Mouse (Mus musculus): ENCODE results near the gene Arhgef10l.

The Arhgef10l gene

DNA sequence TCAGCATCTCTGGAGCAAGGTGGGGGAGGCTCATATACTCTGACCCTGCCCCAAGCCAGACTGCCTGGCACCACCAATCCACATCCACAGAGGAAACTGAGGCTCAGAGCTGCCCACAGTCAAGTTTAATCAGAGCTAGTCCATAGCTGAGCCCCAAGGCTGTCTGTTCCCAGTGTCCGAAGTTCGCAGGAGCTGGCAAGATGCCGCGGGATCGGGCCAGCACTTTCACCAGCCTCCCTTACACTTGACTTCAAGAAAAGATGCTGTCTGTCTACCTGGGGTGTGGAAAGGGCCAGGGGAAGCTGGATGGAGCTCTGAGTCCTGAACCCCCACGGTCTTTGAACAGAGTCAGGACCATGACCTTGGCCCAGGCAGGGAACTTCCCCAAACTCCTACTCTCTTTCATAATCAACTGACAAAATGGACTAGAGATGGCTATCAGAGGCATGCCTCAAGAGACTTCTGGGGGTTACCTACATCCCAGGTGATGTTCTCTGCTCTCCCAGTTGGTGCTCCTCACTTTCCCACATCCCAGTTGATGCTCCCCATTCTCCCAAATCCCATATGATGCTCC is 34.4 kb downstream of the Arhgef10l start:
- no peak for DNase-seq (ENCODE audit: low spot score in 2 of 2)

- no peak for DNase-seq (ENCODE audit: low spot score in 2 of 2)
Measured at GRCm38 (mm10) chr4:140630651-140631241, 35.1 kb downstream of the Arhgef10l start.

DNA sequence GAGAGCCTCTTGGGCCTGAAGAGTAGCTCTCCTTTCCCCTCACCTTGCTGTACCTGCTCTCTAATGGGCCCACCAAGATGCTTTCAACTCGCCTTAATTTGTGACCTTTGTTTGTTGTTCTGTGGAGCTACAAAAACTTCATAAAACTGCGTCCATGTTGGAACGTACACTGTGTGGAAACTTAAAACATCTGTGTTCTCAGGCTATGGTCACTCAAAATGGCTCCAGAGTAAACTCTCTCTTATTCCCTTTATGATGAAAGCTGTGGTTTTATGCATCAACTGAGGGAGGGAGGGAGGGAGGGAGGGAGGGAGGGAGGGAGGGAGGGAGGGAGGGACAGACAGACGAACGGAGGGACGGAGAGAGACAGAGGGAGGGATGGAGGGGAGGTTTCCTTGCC is 35.7 kb downstream of the Arhgef10l start:
- no peak for DNase-seq (ENCODE audit: low spot score in 2 of 2)

DNA sequence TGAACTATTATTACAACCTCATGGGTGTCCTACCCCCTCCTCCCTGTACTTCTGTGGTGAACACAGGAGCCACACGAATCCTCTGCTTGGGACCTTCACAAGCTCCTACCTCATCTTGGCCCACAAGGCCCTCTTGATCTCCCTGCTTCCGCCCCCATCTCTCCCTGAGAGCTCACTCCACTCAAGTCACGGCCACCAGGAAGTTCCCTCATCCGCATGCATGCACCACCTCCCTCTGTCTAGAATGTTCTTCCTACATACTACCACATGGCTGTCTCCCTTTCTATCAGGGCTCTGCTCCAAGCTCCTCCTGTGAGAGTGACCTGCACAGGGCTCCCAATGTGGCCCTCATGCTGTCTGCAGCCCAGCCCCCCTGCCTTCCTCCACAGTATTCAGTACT is 36.8 kb downstream of the Arhgef10l start:
- DNase-seq (ENCODE audit: low spot score in 2 of 2), result no peak

DNA sequence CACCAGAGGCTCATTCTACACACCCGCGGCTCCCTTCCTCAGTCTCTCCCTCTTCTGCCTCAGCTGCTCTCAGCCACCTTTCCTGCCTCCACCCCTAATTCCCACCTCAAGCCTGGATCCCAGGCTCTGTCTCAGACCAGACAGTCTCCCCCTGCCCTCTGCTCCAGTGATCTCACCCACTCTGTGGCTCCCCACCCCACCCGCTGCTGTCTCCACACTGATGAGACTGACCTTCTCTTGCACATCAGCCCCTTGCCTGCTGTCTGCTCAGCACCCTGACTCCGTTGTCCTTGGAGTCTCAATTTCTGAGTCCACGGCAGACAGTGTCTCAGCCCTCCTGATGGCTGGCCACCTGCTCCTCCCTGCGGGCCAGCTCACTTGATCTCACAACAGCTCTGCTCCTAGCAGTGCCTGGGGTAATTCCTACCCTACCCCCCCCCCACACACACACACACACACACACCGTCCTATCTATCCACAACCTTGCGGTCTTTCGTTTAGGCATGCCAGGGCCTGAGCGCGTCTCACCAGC is 37.3 kb downstream of the Arhgef10l start:
- DNase-seq (ENCODE audit: low spot score in 2 of 2), result no peak

- no peak for DNase-seq (ENCODE audit: low spot score in 2 of 2)
Measured at GRCm38 (mm10) chr4:140625651-140626525, 39.9 kb downstream of the Arhgef10l start.

DNA sequence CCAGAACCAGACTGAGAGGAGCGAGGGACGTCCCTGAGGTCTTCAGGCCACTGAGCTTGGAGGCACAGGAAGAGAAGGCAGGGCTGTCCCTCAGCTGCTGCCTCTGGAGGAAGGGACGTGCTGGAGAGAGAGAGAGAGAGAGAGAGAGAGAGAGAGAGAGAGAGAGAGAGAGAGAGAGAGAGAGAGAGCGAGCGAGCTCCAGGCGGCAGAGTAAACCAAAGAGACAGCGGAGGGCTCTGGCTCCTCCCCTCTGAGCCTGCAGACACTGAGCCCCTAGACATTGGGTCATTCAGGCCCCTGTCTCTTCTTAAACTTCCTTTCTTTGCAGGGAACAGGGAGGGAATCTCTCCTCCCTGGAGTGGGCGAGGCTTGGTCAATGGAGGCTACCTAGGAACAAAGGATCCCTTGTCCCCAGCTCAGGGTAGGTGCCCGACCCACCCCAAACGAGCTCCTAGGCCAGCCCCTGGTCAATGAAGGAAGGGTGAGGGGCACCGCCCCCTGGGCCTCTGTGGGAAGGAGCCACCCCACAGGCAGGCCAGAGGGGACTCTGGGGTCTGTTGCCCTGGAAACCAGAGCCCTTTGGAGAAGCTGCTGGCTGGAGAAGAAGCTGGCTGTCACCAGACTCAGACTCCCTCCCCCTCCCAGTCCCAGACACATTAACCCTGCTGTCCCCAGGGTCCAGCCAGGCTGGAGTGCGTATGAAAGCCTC is 41.2 kb downstream of the Arhgef10l start:
- DNase-seq (ENCODE audit: low spot score in 2 of 2), result no peak

DNA sequence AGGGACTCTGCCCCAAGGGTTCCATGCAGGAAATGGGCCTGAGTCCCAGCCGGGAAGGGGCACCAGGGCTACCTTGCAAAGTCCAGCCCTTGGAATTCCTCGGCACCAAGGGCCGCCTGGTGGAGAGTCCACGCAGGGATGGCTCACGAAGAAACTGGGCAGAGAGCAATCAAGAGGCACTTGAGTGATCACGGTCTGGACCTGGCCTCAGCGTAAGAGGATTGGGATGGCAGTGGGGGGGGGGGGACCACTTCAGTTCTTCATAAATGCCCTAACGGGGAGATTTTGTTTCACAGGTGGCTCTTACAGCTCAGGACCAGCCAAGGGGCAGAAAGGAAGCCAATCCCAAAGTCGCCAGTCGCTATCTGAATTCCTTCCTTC is 41.7 kb downstream of the Arhgef10l start:
- no peak for DNase-seq (ENCODE audit: low spot score in 2 of 2)

- DNase-seq (ENCODE audit: low spot score in 2 of 2), result no peak
Measured at GRCm38 (mm10) chr4:140622819-140623218, 43.0 kb downstream of the Arhgef10l start.

DNA sequence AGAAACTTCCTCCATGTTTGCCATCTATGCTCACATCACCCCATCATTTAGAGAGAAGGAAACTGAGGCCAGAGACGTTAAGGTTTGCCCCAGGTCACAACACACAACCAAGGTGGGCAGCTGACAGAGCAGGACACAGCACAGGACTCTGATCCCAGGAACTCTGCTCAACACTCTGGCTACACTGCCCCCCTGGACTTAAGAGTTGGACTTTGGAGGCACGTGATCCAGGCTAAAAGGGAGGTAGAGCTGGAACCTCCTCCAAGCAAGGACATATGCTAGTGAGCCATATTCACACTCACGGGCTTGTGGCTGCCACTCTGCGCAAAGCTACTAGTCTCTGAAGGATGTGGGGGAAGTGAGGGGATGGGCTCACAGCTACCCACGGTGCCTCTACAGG is 45.3 kb downstream of the Arhgef10l start:
- no peak for DNase-seq (ENCODE audit: low spot score in 2 of 2)

DNA sequence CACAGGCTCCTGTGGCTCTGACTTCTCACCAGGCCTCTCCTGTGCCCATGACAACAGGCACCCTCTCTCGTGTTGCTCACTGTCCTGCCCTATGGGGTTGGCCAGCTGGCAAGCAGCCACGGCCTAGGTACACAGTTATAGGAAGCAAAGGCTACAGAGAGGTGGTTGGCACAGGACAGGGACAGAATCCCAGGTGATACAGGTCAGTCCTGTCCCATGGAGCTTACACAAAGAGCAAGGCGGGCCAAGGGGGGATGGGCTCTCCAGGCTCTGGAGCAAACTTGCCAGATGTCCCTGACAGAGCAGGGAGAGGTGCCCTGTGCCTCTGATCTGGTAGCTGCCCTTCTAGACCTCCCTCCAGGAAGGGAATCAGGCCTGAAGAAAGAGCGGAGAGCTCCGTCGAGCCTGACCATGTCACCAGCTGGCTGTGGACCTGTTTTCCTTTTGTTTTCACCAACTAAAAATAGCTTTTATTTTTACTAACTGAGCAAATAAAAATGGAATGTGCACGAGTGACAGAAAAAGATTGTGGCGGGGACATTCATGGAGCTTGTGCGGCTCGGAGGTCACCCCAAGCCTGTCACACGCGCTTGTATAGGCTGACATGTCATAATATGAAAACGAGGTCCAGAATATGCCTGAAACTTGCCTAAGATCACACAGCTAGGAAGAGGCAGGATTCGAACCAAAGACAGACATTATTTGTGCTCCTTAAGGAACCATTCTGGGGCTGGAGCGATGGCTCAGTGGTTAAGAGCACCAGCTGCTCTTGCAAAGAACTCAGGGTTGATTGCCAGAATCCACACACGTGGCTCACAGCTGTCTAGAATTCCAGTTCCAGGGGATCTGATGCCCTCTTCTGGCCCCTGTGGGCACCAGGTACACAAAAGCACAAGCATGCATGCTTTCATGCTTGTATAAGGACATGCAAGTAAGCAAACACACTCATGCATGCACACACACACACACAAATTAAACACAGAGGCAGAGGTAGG is 48.1 kb downstream of the Arhgef10l start:
- DNase-seq (ENCODE audit: low spot score in 2 of 2), result peak in 1 of 2 experiments; percentile 45

- no peak for DNase-seq (ENCODE audit: low spot score in 2 of 2)
Measured at GRCm38 (mm10) chr4:140616894-140617293, 48.9 kb downstream of the Arhgef10l start.

- DNase-seq (ENCODE audit: low spot score in 2 of 2), result no peak
Measured at GRCm38 (mm10) chr4:140616196-140616595, 49.6 kb downstream of the Arhgef10l start.

GRCm38 (mm10) chr4:140615771-140616170 is 50.0 kb downstream of the Arhgef10l start:
- no peak for DNase-seq (ENCODE audit: low spot score in 2 of 2)

GRCm38 (mm10) chr4:140614553-140614952 is 51.3 kb downstream of the Arhgef10l start:
- no peak for DNase-seq (ENCODE audit: low spot score in 2 of 2)

- DNase-seq (ENCODE audit: low spot score in 2 of 2), result no peak
Measured at GRCm38 (mm10) chr4:140614145-140614544, 51.7 kb downstream of the Arhgef10l start.

DNA sequence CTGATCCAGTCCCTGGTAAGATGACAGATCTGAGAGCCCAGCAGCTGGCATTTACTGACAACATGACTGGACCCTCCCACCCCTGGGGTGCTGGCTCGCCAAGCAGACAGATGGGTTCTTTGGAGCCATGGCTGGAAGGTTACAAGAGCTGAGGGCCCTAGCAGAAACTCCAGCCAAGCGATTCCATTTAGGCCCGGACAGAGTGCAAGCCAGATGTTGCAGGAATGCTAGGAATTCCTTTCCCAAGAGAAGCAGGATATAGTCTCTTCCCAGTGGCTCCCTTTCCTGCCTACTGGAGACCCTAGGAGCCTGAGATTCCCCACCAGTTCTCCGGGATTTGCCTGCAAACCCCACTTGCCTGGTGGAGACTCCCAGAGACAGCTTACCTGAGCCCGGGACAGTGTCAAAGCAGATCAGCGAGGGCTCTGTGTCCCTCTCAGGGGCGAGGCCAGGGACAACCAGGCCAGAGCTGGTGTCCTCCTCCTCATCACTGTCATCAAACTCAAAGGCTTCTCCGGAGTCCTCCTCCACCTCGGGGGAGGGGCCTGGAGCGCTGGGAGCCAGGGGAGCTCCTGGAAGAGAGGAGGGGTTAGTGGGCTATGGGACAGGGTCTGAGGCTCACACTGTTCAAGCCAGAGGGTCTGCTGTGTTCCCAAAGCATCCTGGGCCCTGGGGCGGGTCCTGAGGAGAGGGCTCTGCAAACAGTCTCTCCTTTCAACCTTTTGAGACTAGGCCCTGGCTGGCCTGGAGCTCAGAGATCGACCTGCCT is 54.8 kb downstream of the Arhgef10l start:
- no peak for DNase-seq (ENCODE audit: low spot score in 2 of 2)

DNA sequence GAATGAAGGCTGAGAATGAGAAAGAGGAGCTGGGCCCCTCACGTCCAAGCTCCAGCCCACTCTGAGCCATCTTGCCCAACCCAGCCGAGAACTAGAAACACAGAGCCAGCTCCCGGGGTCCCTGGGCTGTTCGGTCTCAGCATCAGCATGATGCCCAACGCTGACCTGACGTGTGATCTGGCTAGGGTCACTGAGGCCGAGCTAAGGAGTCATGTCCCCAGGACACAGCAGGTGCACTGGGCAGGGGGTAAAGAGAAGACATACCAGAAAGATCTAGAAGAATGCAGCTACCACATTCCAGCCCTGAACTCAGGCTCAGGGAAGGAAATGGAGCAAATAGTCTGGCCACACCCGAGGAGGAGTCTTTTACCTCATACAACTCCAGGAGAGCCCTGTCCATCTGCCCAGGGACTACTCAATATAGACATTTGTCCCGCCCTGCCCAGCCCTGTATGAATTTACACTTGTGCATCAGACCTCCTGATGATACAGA is 57.5 kb downstream of the Arhgef10l start:
- no peak for DNase-seq (ENCODE audit: low spot score in 2 of 2)

- no peak for DNase-seq (ENCODE audit: low spot score in 2 of 2)
Measured at GRCm38 (mm10) chr4:140606779-140607178, 59.0 kb downstream of the Arhgef10l start.

GRCm38 (mm10) chr4:140606197-140606596 is 59.6 kb downstream of the Arhgef10l start:
- DNase-seq (ENCODE audit: low spot score in 2 of 2), result no peak
